Mouse (Mus musculus) liver, embryonic 12.5 days (tissue): ENCODE results near the gene Lyrm9. TPM values are rescaled to one million over a fixed set of nuclear protein-coding genes. Genes with fewer than 3 reads are reported as not detected.
"Not testable (repeated sequence)": the region's sequence is repeated elsewhere in the genome, so short reads cannot be mapped to it uniquely, and the experiment has no call there.

Experiments used
- ATAC-seq: fragments of 200-750 bp; cut with Nextera tagmentation; 2 replicates; pipeline ENCODE4 v1.8.0; 2017; ENCODE audit warnings: moderate number of reproducible peaks, mild to moderate bottlenecking, moderate library complexity
- H3K27ac ChIP-seq: fragments of 300-500 bp; sonication (generic); 2 replicates; pipeline ENCODE4 v1.5.1; 2016; ENCODE audit warnings: mild to moderate bottlenecking
- H3K27me3 ChIP-seq: fragments of 300-500 bp; sonication (generic); replicated peaks from 2 replicates; pipeline ENCODE4 v1.6.1; 2016; ENCODE audit warnings: mild to moderate bottlenecking, moderate library complexity
- H3K36me3 ChIP-seq: fragments of 300-500 bp; sonication (generic); 2 replicates; pipeline ENCODE4 v1.6.1; 2016; ENCODE audit warnings: mild to moderate bottlenecking, moderate library complexity
- H3K4me1 ChIP-seq: fragments of 300-500 bp; sonication (generic); 2 replicates; pipeline ENCODE4 v1.6.1; 2016
- H3K4me2 ChIP-seq: fragments of 300-500 bp; sonication (generic); 2 replicates; pipeline ENCODE4 v1.6.1; 2016; ENCODE audit warnings: mild to moderate bottlenecking, moderate library complexity
- H3K4me3 ChIP-seq: fragments of 300-500 bp; sonication (generic); 2 replicates; pipeline ENCODE4 v1.5.1; 2016; ENCODE audit warnings: mild to moderate bottlenecking, moderate library complexity
- H3K9ac ChIP-seq: fragments of 300-500 bp; sonication (generic); 2 replicates; pipeline ENCODE4 v1.6.1; 2016; ENCODE audit warnings: mild to moderate bottlenecking, moderate library complexity
- H3K9me3 ChIP-seq: fragments of 300-500 bp; sonication (generic); replicated peaks from 2 replicates; pipeline ENCODE4 v1.6.1; 2016; ENCODE audit warnings: mild to moderate bottlenecking, moderate library complexity
- WGBS: fragments of 180-500 bp; shearing (Covaris S2); methylation state at CpG from one replicate; pipeline ENCODE4 v1.1.7; 2016; ENCODE audit not compliant: insufficient replicate concordance; 5-methylcytosine and 5-hydroxymethylcytosine counted together
- polyA plus RNA-seq: library from polyadenylated mRNA; unstranded; fragments of >200 nt; fragmentation: Nextera tagmentation; extraction: Ambion mirVana; gene quantifications from 2 replicates; pipeline ENCODE4 v1.2.1, GENCODE M21; 2016

Lyrm9 gene
- polyA plus RNA-seq, 1 experiment from 2014 or later, result 22.5 TPM

- no peak for ATAC-seq
- Histone ChIP-seq H3K27me3 (peaks cover under 1% of the 10 kb centered on the region; the same call in 1 of the 2 replicates), H3K36me3 (no peaks in the 10 kb centered on the region), H3K4me3 (no peak overlapping the region), H3K9me3 (no peaks in the 10 kb centered on the region), H3K9ac (no peak overlapping the region), H3K4me1 (no peaks in the 10 kb centered on the region), H3K27ac (no peak overlapping the region), H3K4me2 (no peak overlapping the region)
- WGBS, result 68% methylated on average over 4 of the region's 4 CpGs
These were observed 37.5 kb downstream of the Lyrm9 start for GRCm38 (mm10) chr11:78863898-78864297.

DNA sequence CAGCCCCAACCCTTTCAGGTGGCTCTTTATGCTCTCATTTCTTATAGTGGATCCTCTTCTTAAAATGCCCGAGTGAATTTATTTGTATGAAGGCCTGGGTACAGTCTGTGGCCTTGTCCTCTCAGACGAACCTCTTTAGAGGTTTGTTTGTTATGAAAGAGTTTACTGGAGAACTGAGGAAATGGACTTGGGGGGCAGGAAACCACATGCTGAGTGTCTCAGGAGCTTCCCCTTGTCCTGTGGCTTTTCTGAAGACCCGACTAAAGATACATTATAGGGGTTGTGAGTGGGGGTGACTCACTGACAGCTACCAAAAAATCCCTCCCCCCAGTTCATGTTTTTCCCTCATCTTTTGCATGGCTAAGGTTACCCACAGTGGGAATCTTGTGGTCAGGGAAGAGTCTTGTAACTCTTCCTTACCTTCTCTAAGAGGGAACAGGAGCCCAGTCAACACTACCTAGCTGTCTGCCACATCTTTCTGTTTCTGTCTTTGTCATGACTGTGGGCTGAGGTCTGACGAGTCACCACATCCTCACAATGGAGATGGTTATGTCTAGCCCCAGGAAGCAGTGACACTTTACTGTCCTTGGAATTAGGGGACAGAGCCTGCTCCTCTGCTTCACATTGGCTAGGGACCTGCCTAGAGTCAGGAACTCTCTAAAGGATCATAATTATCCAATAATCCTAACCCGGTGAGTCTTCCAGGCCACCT is 38.3 kb downstream of the Lyrm9 start:
- no peak for ATAC-seq
- no peak overlapping the region for H3K4me2 ChIP-seq
- WGBS, result 28% methylated on average over 5 of the region's 5 CpGs

GRCm38 (mm10) chr11:78865314-78865713 is 38.9 kb downstream of the Lyrm9 start:
- no peak overlapping the region for H3K4me3 ChIP-seq
- ATAC-seq, result no peak
- no peaks in the 10 kb centered on the region for H3K36me3 ChIP-seq
- no peaks in the 10 kb centered on the region for H3K9me3 ChIP-seq
- no peaks in the 10 kb centered on the region for H3K27me3 ChIP-seq
- no peak overlapping the region for H3K9ac ChIP-seq
- H3K27ac ChIP-seq, result no peak overlapping the region
- H3K4me1 ChIP-seq, result no peaks in the 10 kb centered on the region
- 66% methylated on average over 2 of the region's 2 CpGs for WGBS
- no peak overlapping the region for H3K4me2 ChIP-seq

More for the DNA sequence above, 38.3 kb downstream of the Lyrm9 start:
- no peak overlapping the region for H3K27ac ChIP-seq
- no peaks in the 10 kb centered on the region for H3K36me3 ChIP-seq
- no peaks in the 10 kb centered on the region for H3K27me3 ChIP-seq
- no peaks in the 10 kb centered on the region for H3K9me3 ChIP-seq
- no peak overlapping the region for H3K9ac ChIP-seq
- H3K4me3 ChIP-seq, result no peak overlapping the region
- H3K4me1 ChIP-seq, result no peaks in the 10 kb centered on the region

DNA sequence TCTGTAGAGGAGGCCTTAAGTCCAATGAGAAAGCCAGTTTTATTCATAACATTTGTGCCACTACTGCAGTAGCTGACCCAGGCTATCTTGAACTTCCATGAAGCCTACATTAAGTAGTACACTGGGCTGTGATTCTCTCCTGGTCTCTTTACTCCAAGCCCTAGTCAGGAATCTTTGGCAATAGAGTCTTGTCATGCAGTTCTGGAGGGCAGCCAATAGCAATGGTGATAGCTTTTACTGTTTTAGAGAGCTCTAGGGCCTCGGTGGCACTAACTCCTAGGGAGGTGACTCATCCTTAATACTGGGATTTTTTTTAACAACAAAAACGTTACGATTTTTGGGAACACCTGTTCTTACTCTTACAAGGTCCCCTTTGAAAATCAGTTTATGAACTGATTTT is 40.1 kb downstream of the Lyrm9 start:
- Histone ChIP-seq H3K27ac (no peak overlapping the region), H3K4me3 (no peak overlapping the region), H3K9me3 (no peaks in the 10 kb centered on the region), H3K4me1 (no peaks in the 10 kb centered on the region), H3K9ac (no peak overlapping the region), H3K27me3 (no peaks in the 10 kb centered on the region), H3K36me3 (no peaks in the 10 kb centered on the region), H3K4me2 (no peak overlapping the region)
- no peak for ATAC-seq
- WGBS, result 60% methylated on average over 3 of the region's 3 CpGs

- no peaks in the 10 kb centered on the region for H3K4me1 ChIP-seq
- no peaks in the 10 kb centered on the region for H3K9me3 ChIP-seq
- WGBS, result 66% methylated on average over 3 of the region's 3 CpGs
- no peak overlapping the region for H3K4me2 ChIP-seq
- H3K36me3 ChIP-seq, result no peaks in the 10 kb centered on the region
- H3K4me3 ChIP-seq, result no peak overlapping the region
- H3K27ac ChIP-seq, result no peak overlapping the region
- no peak overlapping the region for H3K9ac ChIP-seq
- ATAC-seq, result no peak
- H3K27me3 ChIP-seq, result no peaks in the 10 kb centered on the region
These were observed 41.3 kb downstream of the Lyrm9 start for GRCm38 (mm10) chr11:78867696-78868095.

GRCm38 (mm10) chr11:78869205-78869604 is 42.8 kb downstream of the Lyrm9 start:
- not testable (repeated sequence) for H3K36me3 ChIP-seq, H3K4me1 ChIP-seq, H3K4me3 ChIP-seq, H3K4me2 ChIP-seq, H3K27me3 ChIP-seq, H3K27ac ChIP-seq, H3K9me3 ChIP-seq, ATAC-seq, H3K9ac ChIP-seq
- WGBS, result 80% methylated on average over 8 of the region's 8 CpGs

DNA sequence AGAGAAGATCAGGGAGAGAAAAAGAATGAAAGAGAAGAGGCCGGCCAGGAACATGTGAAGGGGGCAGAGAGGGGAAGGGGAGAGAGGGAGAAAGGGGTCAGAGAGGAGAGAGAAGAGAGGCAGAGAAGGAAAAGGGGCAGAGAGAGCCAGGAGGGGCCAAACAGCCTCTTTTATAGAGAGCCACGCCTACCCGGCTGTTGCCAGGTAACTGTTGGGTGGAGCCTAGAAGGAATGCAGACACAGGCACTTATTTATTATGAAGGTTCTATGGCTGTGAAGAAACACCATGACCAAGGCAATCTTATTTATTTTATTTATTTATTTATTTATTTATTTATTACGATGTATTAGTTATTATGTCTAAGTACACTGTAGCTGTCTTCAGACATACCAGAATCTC is 44.5 kb downstream of the Lyrm9 start:
- 74% methylated on average over 4 of the region's 4 CpGs for WGBS
- Histone ChIP-seq H3K4me3 (no peak overlapping the region), H3K4me1 (no peaks in the 10 kb centered on the region), H3K9ac (no peak overlapping the region), H3K9me3 (no peaks in the 10 kb centered on the region), H3K36me3 (no peaks in the 10 kb centered on the region), H3K27ac (no peak overlapping the region), H3K27me3 (no peaks in the 10 kb centered on the region; the same call in 1 of the 2 replicates), H3K4me2 (no peak overlapping the region)
- ATAC-seq, result no peak

GRCm38 (mm10) chr11:78872782-78873181 is 46.4 kb downstream of the Lyrm9 start:
- Histone ChIP-seq H3K27me3 (no peaks in the 10 kb centered on the region; the same call in 1 of the 2 replicates), H3K4me2 (no peak overlapping the region), H3K9me3 (no peaks in the 10 kb centered on the region), H3K9ac (no peak overlapping the region), H3K36me3 (no peaks in the 10 kb centered on the region), H3K4me3 (no peak overlapping the region), H3K27ac (no peak overlapping the region), H3K4me1 (no peaks in the 10 kb centered on the region)
- ATAC-seq, result no peak
- 38% methylated on average over 2 of the region's 2 CpGs for WGBS

DNA sequence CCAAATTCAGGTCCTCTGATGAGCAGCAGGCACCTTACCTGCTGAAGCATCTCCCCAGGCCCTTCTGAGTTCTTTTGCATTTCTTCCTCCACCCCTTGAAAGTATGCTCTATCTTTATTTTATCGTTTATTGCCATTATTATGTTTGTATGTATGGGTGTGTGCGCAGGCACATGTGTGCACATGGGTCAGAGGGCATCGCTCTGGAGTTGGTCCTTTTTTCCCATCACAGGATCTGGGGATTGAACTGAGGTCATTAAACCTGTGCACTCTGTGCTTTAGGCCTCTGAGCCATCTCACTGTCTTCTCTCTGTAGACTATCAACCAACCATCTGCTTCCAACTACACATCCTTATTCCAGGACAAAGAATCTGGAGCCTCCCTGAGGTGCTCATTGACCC is 53.3 kb downstream of the Lyrm9 start:
- WGBS, result 72% methylated on average over 3 of the region's 3 CpGs
- Histone ChIP-seq H3K27ac (no peak overlapping the region), H3K27me3 (no peaks in the 10 kb centered on the region), H3K36me3 (no peaks in the 10 kb centered on the region), H3K4me1 (no peaks in the 10 kb centered on the region), H3K4me2 (no peak overlapping the region), H3K9me3 (no peaks in the 10 kb centered on the region), H3K9ac (no peak overlapping the region), H3K4me3 (no peak overlapping the region)
- no peak for ATAC-seq

GRCm38 (mm10) chr11:78886693-78887092 is 60.3 kb downstream of the Lyrm9 start:
- Histone ChIP-seq H3K9me3 (no peaks in the 10 kb centered on the region), H3K27ac (no peak overlapping the region), H3K4me3 (no peak overlapping the region), H3K27me3 (no peaks in the 10 kb centered on the region), H3K4me1 (0 out of 2 replicates have a peak, but pooled peaks cover 5% of the 10 kb centered on the region), H3K4me2 (no peak overlapping the region), H3K9ac (no peak overlapping the region), H3K36me3 (no peaks in the 10 kb centered on the region)
- ATAC-seq, result no peak
- 70% methylated on average over 1 of the region's 1 CpGs for WGBS

DNA sequence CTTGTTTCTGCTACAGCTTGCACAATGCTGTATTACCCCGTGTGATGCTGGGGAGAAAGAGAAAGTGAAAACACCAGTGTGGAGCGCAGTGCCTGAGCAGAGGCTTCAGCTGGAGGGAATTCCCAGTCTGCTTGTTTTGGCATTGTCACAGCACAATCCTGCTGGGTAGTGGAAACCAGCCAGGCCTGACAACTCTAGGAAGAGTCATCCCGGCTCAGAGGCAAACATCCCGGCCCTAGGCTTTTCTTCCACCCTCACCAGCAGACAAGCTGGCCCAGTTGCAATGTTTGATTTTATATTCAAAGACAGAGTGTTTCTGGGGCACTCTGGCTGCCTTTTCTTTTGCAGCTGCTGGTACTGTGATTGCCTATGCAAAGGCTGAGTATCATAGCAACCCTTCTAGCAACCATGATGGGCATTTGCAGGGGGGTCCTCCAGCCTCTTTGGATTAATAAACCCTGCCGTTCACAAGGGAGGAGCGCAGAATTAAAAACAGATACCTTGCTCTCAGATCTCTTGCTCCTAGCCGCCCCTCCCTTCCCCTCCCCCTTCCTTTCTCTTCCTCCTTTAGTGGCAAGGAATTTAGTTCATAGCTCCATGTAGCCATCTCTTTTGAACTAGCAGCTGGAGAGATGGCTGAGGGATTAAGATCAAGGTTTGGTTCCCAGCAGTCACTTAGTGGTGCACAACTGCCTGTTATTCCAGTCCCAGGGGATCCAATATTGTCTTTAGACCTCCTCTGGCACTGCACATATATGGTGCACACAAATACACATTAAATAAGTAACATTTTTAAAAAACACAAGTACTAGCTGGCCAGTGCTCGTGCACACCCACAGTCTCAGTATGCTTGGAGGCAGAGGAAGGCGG is 61.0 kb downstream of the Lyrm9 start:
- 51% methylated on average over 9 of the region's 9 CpGs for WGBS
- no peak for ATAC-seq
- H3K36me3 ChIP-seq, result no peaks in the 10 kb centered on the region
- H3K27me3 ChIP-seq, result no peaks in the 10 kb centered on the region
- H3K27ac ChIP-seq, result no peak overlapping the region
- H3K9me3 ChIP-seq, result no peaks in the 10 kb centered on the region
- no peak overlapping the region for H3K9ac ChIP-seq
- H3K4me1 ChIP-seq, result 0 out of 2 replicates have a peak, but pooled peaks cover 5% of the 10 kb centered on the region
- no peak overlapping the region for H3K4me2 ChIP-seq
- H3K4me3 ChIP-seq, result no peak overlapping the region

DNA sequence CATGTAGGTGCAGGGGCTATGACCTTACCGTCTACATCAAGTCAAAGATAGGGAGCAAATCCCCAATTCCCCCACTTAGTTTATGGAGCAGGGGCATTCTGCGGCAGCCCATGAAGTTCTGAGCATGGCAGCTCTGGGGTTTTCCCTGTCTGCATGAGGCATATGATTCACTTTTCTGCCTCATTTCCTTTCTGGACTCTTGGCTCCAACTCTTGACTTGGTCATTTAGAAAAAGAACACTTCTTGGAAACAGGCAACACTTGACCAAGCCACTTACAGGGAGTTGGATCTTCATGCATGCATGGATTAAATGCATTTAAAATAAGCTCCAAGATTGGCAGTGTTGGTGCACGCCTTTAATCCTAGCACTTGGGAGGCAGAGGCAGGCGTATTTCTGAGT is 62.8 kb downstream of the Lyrm9 start:
- WGBS, result 63% methylated on average over 4 of the region's 4 CpGs
- Histone ChIP-seq H3K4me1 (0 out of 2 replicates have a peak, but pooled peaks cover 5% of the 10 kb centered on the region), H3K9me3 (no peaks in the 10 kb centered on the region), H3K36me3 (no peaks in the 10 kb centered on the region), H3K27me3 (0 out of 2 replicates have a peak, but pooled peaks cover 3% of the 10 kb centered on the region), H3K27ac (no peak overlapping the region), H3K4me2 (no peak overlapping the region), H3K4me3 (no peak overlapping the region), H3K9ac (no peak overlapping the region)
- ATAC-seq, result no peak
